Mouse (Mus musculus) hindbrain, embryonic 16.5 days (tissue): ENCODE results near the gene 1700067K01Rik. TPM values are rescaled to one million over a fixed set of nuclear protein-coding genes. Genes with fewer than 3 reads are reported as not detected.

Source experiments
- ATAC-seq: fragments of 200-750 bp; cut with Nextera tagmentation; 2 replicates; pipeline ENCODE4 v1.8.0; 2017; ENCODE audit warnings: moderate TSS enrichment, moderate library complexity
- H3K27ac ChIP-seq: fragments of 300-500 bp; sonication (generic); 2 replicates; pipeline ENCODE4 v1.5.1; 2014; ENCODE audit warnings: low read depth, mild to moderate bottlenecking, control low read depth, low read length, moderate library complexity
- H3K27me3 ChIP-seq: fragments of 300-500 bp; sonication (generic); replicated peaks from 2 replicates; pipeline ENCODE4 v1.6.1; 2014; ENCODE audit warnings: low read length; ENCODE audit not compliant: control insufficient read depth, insufficient read depth
- H3K36me3 ChIP-seq: fragments of 300-500 bp; sonication (generic); 2 replicates; pipeline ENCODE4 v1.6.1; 2014; ENCODE audit warnings: mild to moderate bottlenecking, low read length, moderate library complexity, mixed read lengths; ENCODE audit not compliant: control insufficient read depth, insufficient read depth
- H3K4me1 ChIP-seq: fragments of 300-500 bp; sonication (generic); 2 replicates; pipeline ENCODE4 v1.6.1; 2014; ENCODE audit warnings: low read depth, low read length; ENCODE audit not compliant: control insufficient read depth, insufficient read depth
- H3K4me2 ChIP-seq: fragments of 300-500 bp; sonication (generic); 2 replicates; pipeline ENCODE4 v1.6.1; 2014; ENCODE audit warnings: mild to moderate bottlenecking, low read length, control low read depth, moderate library complexity
- H3K4me3 ChIP-seq: fragments of 300-500 bp; sonication (generic); 2 replicates; pipeline ENCODE4 v1.5.1; 2014; ENCODE audit warnings: mild to moderate bottlenecking, low read length, control low read depth, moderate library complexity
- H3K9ac ChIP-seq: fragments of 300-500 bp; sonication (generic); 2 replicates; pipeline ENCODE4 v1.6.1; 2014; ENCODE audit warnings: low read depth, mild to moderate bottlenecking, control low read depth, low read length, moderate library complexity
- H3K9me3 ChIP-seq: fragments of 300-500 bp; sonication (generic); 2 replicates; pipeline ENCODE4 v1.6.1; 2014; ENCODE audit warnings: mild to moderate bottlenecking, low read length, moderate library complexity; ENCODE audit not compliant: control insufficient read depth
- WGBS: fragments of 180-500 bp; shearing (Covaris S2); extraction: QIAGEN DNeasy Blood & Tissue Kit; methylation state at CpG from one replicate; pipeline ENCODE4 v1.1.7; 2014; 5-methylcytosine and 5-hydroxymethylcytosine counted together
- polyA plus RNA-seq: library from polyadenylated mRNA; unstranded; fragments of >200 nt; fragmentation: Nextera tagmentation; extraction: Ambion mirVana; gene quantifications from 2 replicates; pipeline ENCODE4 v1.2.1, GENCODE M21; 2015

The 1700067K01Rik gene
- polyA plus RNA-seq, 1 experiment from 2014 or later, result 0.90 TPM

- peak; percentile 77 for ATAC-seq
- H3K4me2 ChIP-seq, result peak overlapping the region; percentile 87
- WGBS, result under 1% methylated on average over 40 of the region's 103 CpGs
- peak overlapping the region; percentile 82 for H3K4me3 ChIP-seq
- H3K36me3 ChIP-seq, result peaks cover 4% of the 10 kb centered on the region; the same call in 1 of the 2 replicates
- H3K9me3 ChIP-seq, result no peaks in the 10 kb centered on the region
- no peaks in the 10 kb centered on the region; the same call in 1 of the 2 replicates for H3K27me3 ChIP-seq
- H3K27ac ChIP-seq, result peak overlapping the region; percentile 93
- H3K9ac ChIP-seq, result peak overlapping the region; percentile 87
- peaks cover 15% of the 10 kb centered on the region for H3K4me1 ChIP-seq
These were observed 4.5 kb upstream of the 1700067K01Rik start for GRCm38 (mm10) chr8:83996567-83997505.

- Histone ChIP-seq H3K9ac (peak within 1 kb of the TSS; percentile 87), H3K4me1 (peaks cover 15% of the 10 kb centered on the region), H3K36me3 (no peaks in the 10 kb centered on the region; the same call in 1 of the 2 replicates), H3K27me3 (no peaks in the 10 kb centered on the region; the same call in 1 of the 2 replicates), H3K4me2 (peak within 1 kb of the TSS; percentile 87), H3K4me3 (peak within 1 kb of the TSS; percentile 82), H3K27ac (peak within 1 kb of the TSS; percentile 93), H3K9me3 (no peaks in the 10 kb centered on the region)
- WGBS, result under 1% methylated on average over 45 of the region's 112 CpGs
- peak; percentile 22 for ATAC-seq
These were observed 3.7 kb upstream of the 1700067K01Rik start, which contains the start of gene Samd1 for GRCm38 (mm10) chr8:83997511-83998141. TSS of gene Samd1 (plus strand) at chr8:83997672.

GRCm38 (mm10) chr8:83998231-83999056 lies 2.9 kb upstream of the 1700067K01Rik start:
- H3K9ac ChIP-seq, result peak overlapping the region; percentile 87
- H3K27ac ChIP-seq, result peak overlapping the region; percentile 76
- no peaks in the 10 kb centered on the region; the same call in 1 of the 2 replicates for H3K27me3 ChIP-seq
- H3K36me3 ChIP-seq, result no peaks in the 10 kb centered on the region; the same call in 1 of the 2 replicates
- peaks cover 20% of the 10 kb centered on the region for H3K4me1 ChIP-seq
- WGBS, result 1% methylated on average over 78 of the region's 92 CpGs
- peak; percentile 7; the same call in 1 of the 2 replicates for ATAC-seq
- H3K4me3 ChIP-seq, result peak overlapping the region; percentile 82
- H3K4me2 ChIP-seq, result peak overlapping the region; percentile 76
- no peaks in the 10 kb centered on the region for H3K9me3 ChIP-seq

- ATAC-seq, result no peak
- 63% methylated on average over 16 of the region's 16 CpGs for WGBS
These were observed 2.1 kb upstream of the 1700067K01Rik start for GRCm38 (mm10) chr8:83999057-83999705.

GRCm38 (mm10) chr8:83999825-84000224 lies 1.5 kb upstream of the 1700067K01Rik start:
- no peak overlapping the region for H3K4me2 ChIP-seq

More at GRCm38 (mm10) chr8:83999057-83999705, 2.1 kb upstream of the 1700067K01Rik start:
- H3K9me3 ChIP-seq, result no peaks in the 10 kb centered on the region
- H3K4me3 ChIP-seq, result peak overlapping the region; percentile 82
- H3K27ac ChIP-seq, result no peak overlapping the region
- H3K4me2 ChIP-seq, result peak overlapping the region; percentile 76
- no peaks in the 10 kb centered on the region; the same call in 1 of the 2 replicates for H3K36me3 ChIP-seq
- peak overlapping the region; percentile 87 for H3K9ac ChIP-seq
- H3K27me3 ChIP-seq, result no peaks in the 10 kb centered on the region; the same call in 1 of the 2 replicates
- H3K4me1 ChIP-seq, result peaks cover 26% of the 10 kb centered on the region

GRCm38 (mm10) chr8:84002957-84003611 lies 1.8 kb downstream of the 1700067K01Rik start:
- no peak overlapping the region for H3K27ac ChIP-seq
- peaks cover 27% of the 10 kb centered on the region for H3K4me1 ChIP-seq
- H3K36me3 ChIP-seq, result no peaks in the 10 kb centered on the region; the same call in 1 of the 2 replicates
- ATAC-seq, result no peak
- no peaks in the 10 kb centered on the region for H3K9me3 ChIP-seq
- no peak overlapping the region for H3K4me2 ChIP-seq
- 50% methylated on average over 12 of the region's 12 CpGs for WGBS
- H3K4me3 ChIP-seq, result no peak overlapping the region
- no peaks in the 10 kb centered on the region; the same call in 1 of the 2 replicates for H3K27me3 ChIP-seq
- H3K9ac ChIP-seq, result no peak overlapping the region

More at GRCm38 (mm10) chr8:83999825-84000224, 1.5 kb upstream of the 1700067K01Rik start:
- no peaks in the 10 kb centered on the region; the same call in 1 of the 2 replicates for H3K36me3 ChIP-seq
- no peak overlapping the region for H3K27ac ChIP-seq
- no peak overlapping the region for H3K9ac ChIP-seq
- H3K27me3 ChIP-seq, result no peaks in the 10 kb centered on the region; the same call in 1 of the 2 replicates
- H3K4me1 ChIP-seq, result peaks cover 28% of the 10 kb centered on the region
- no peak overlapping the region for H3K4me3 ChIP-seq
- WGBS, result 94% methylated on average over 2 of the region's 2 CpGs
- H3K9me3 ChIP-seq, result no peaks in the 10 kb centered on the region
- no peak for ATAC-seq

GRCm38 (mm10) chr8:84003612-84004246 lies 2.4 kb downstream of the 1700067K01Rik start:
- H3K4me1 ChIP-seq, result peaks cover 26% of the 10 kb centered on the region
- H3K9me3 ChIP-seq, result no peaks in the 10 kb centered on the region
- peak overlapping the region; percentile 56 for H3K4me3 ChIP-seq
- peak overlapping the region; percentile 83 for H3K4me2 ChIP-seq
- no peaks in the 10 kb centered on the region; the same call in 1 of the 2 replicates for H3K27me3 ChIP-seq
- 77% methylated on average over 6 of the region's 6 CpGs for WGBS
- H3K27ac ChIP-seq, result no peak overlapping the region
- no peak for ATAC-seq
- H3K9ac ChIP-seq, result peak overlapping the region; percentile 76
- no peaks in the 10 kb centered on the region; the same call in 1 of the 2 replicates for H3K36me3 ChIP-seq
